Mouse (Mus musculus) right cerebral cortex, postnatal 14 days (tissue): Measurements from ENCODE around the gene Prdm16.

Experiments used
- DNase-seq: peaks from one replicate; pipeline ENCODE4 v3.0.0; 2022

The Prdm16 gene

GRCm38 (mm10) chr4:154602409-154602808, 34.3 kb downstream of the Prdm16 start:
- DNase-seq = no peak

GRCm38 (mm10) chr4:154601006-154601405, 35.7 kb downstream of the Prdm16 start:
- no peak for DNase-seq

GRCm38 (mm10) chr4:154599977-154600376, 36.7 kb downstream of the Prdm16 start:
- DNase-seq = no peak

GRCm38 (mm10) chr4:154598357-154598756, 38.3 kb downstream of the Prdm16 start:
- no peak for DNase-seq

GRCm38 (mm10) chr4:154596805-154597204, 39.9 kb downstream of the Prdm16 start:
- no peak for DNase-seq

- no peak for DNase-seq
Measured at GRCm38 (mm10) chr4:154594761-154595556, 41.7 kb downstream of the Prdm16 start.

- DNase-seq = no peak
Measured at GRCm38 (mm10) chr4:154594116-154594760, 42.4 kb downstream of the Prdm16 start.

GRCm38 (mm10) chr4:154592562-154592961, 44.1 kb downstream of the Prdm16 start:
- DNase-seq = no peak

- DNase-seq = no peak
Measured at GRCm38 (mm10) chr4:154590910-154591309, 45.8 kb downstream of the Prdm16 start.

GRCm38 (mm10) chr4:154586334-154586733, 50.3 kb downstream of the Prdm16 start:
- DNase-seq = no peak

- DNase-seq = no peak
Measured at GRCm38 (mm10) chr4:154585779-154586178, 50.9 kb downstream of the Prdm16 start.

- no peak for DNase-seq
Measured at GRCm38 (mm10) chr4:154583712-154584111, 53.0 kb downstream of the Prdm16 start.

GRCm38 (mm10) chr4:154582607-154583236, 54.0 kb downstream of the Prdm16 start:
- no peak for DNase-seq

- no peak for DNase-seq
Measured at GRCm38 (mm10) chr4:154581261-154581886, 55.3 kb downstream of the Prdm16 start.

GRCm38 (mm10) chr4:154574208-154574875, 62.3 kb downstream of the Prdm16 start:
- no peak for DNase-seq

- no peak for DNase-seq
Measured at GRCm38 (mm10) chr4:154570451-154570881, 66.2 kb downstream of the Prdm16 start.

- DNase-seq = no peak
Measured at GRCm38 (mm10) chr4:154569845-154570244, 66.8 kb downstream of the Prdm16 start.

- DNase-seq = no peak
Measured at GRCm38 (mm10) chr4:154568798-154569197, 67.9 kb downstream of the Prdm16 start.

GRCm38 (mm10) chr4:154567942-154568341, 68.7 kb downstream of the Prdm16 start:
- no peak for DNase-seq

GRCm38 (mm10) chr4:154563201-154563600, 73.5 kb downstream of the Prdm16 start:
- DNase-seq = no peak

- no peak for DNase-seq
Measured at GRCm38 (mm10) chr4:154558041-154558440, 78.6 kb downstream of the Prdm16 start.

- no peak for DNase-seq
Measured at GRCm38 (mm10) chr4:154557168-154557567, 79.5 kb downstream of the Prdm16 start.

- DNase-seq = no peak
Measured at GRCm38 (mm10) chr4:154556418-154556817, 80.3 kb downstream of the Prdm16 start.
